21 mouse cellular contexts compared by ENCODE assay signal in the genomic region with DNA sequence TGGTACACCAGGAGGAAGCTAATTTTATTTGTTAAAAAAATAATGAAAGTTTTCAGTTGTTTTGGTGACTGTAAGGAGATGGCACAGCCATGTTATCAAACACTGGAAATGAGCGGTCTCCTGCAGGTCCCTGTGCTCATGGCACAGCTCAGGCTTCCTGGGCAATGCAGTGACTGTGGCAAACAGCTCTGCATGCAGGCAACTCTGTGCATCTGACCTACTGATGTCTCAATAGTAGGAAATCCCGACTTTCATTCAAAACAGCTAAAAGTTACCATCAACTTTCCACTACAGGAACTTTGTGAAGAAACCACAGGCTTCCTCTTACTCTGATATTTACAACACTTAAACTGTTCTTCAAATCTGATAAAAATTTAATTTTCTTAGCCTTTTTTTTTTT.
A peak's percentile ranks its signal among the peaks of the same experiment; 100 is the strongest.
DNase-seq lines count a peak whose midpoint lies in the region; ATAC-seq and TF ChIP-seq lines count a peak whose summit lies in the region.
"Had no signal": no experiment of that assay in that cellular context is flagged by ENCODE, and none has a peak within 500 bp of the region (broad histone marks: within the 10 kb centered on the region; RNA-seq: fewer than 3 reads in every experiment).

No protein-coding gene starts in this region.

- no peak overlapping the region for H3K4me3 ChIP-seq in liver, postnatal 0 days (ENCODE audit: low read depth, low read length)
- H3K4me3 ChIP-seq in forebrain, embryonic 16.5 days (replicated peaks; ENCODE audit: low read length), result no peak overlapping the region
- H3K4me3 ChIP-seq: embryonic facial prominence, embryonic 13.5 days; forebrain, embryonic 13.5 days; gastrocnemius, adult 2 months; heart, adult 2 months; heart, embryonic 12.5 days; hindbrain, embryonic 12.5 days; intestine, embryonic 15.5 days had no signal

- no peak overlapping the region for H3K4me2 ChIP-seq in liver, postnatal 0 days (ENCODE audit: low read depth, low read length)
- no peak overlapping the region for H3K4me2 ChIP-seq in forebrain, embryonic 16.5 days (ENCODE audit: low read length)
- H3K4me2 ChIP-seq: embryonic facial prominence, embryonic 13.5 days; forebrain, embryonic 13.5 days; heart, embryonic 12.5 days; hindbrain, embryonic 12.5 days; intestine, embryonic 15.5 days had no signal

- peak; percentile 83 for DNase-seq in 416B (ENCODE audit: low read depth)
- DNase-seq in neural tube, embryonic 10.5 days (ENCODE audit: extremely low spot score, low spot score), result no peak
- DNase-seq in liver, postnatal 0 days, result no peak
- DNase-seq in layer of hippocampus, adult 8-10 months (ENCODE audit: low spot score in 2 of 2), result no peak
- DNase-seq: adrenal gland, postnatal 14 days; cerebellum, adult 11-12 months; cerebellum, adult 9-10 months; cerebellum, postnatal 25 days; gastrocnemius, adult 2 months; gastrocnemius, postnatal 25 days; heart, adult 2 months had no signal

- ATAC-seq in CD4-positive, CD25-positive, alpha-beta regulatory T cell, adult 4 months, result peak; percentile 31
- ATAC-seq in hematopoietic stem cell, adult 5-6 weeks (replicated peaks in 1 of 2; ENCODE audit: insufficient read depth in 1 of 2, low FRiP score in 2 of 2, low TSS enrichment in 1 of 2, low read depth in 1 of 2, poor library complexity in 2 of 2, severe bottlenecking in 2 of 2), result peak; percentile 26 to 44; a peak in 3 of 4 replicates
- ATAC-seq in megakaryocyte progenitor cell, adult 5-6 weeks (replicated peaks; ENCODE audit: poor library complexity), result peak; percentile 95
- no peak for ATAC-seq in liver, postnatal 0 days
- ATAC-seq in forebrain, embryonic 16.5 days, result no peak
- ATAC-seq: forebrain, embryonic 13.5 days; hindbrain, embryonic 16.5 days; intestine, embryonic 15.5 days had no signal

- no peak for TF ChIP-seq EP300 in liver, postnatal 0 days (IDR thresholded peaks at IDR 0.05; ENCODE audit: low read depth)

- H3K4me1 ChIP-seq in liver, postnatal 0 days (ENCODE audit: insufficient read depth), result no peaks in the 10 kb centered on the region
- no peaks in the 10 kb centered on the region for H3K4me1 ChIP-seq in forebrain, embryonic 16.5 days (replicated peaks; ENCODE audit: control insufficient read depth, insufficient read depth, low read length)
- H3K4me1 ChIP-seq: embryonic facial prominence, embryonic 13.5 days; forebrain, embryonic 13.5 days; hindbrain, embryonic 12.5 days; intestine, embryonic 15.5 days had no signal

- no peaks in the 10 kb centered on the region for H3K27me3 ChIP-seq in liver, postnatal 0 days (ENCODE audit: insufficient read depth, low read length)
- H3K27me3 ChIP-seq in forebrain, embryonic 16.5 days (replicated peaks; ENCODE audit: control insufficient read depth, insufficient read depth, low read length), result no peaks in the 10 kb centered on the region
- H3K27me3 ChIP-seq: embryonic facial prominence, embryonic 13.5 days; forebrain, embryonic 13.5 days; heart, embryonic 12.5 days; hindbrain, embryonic 12.5 days; intestine, embryonic 15.5 days had no signal

- WGBS in liver, postnatal 0 days (ENCODE audit: insufficient replicate concordance), result 54% methylated on average over 2 of the region's 2 CpGs
- 89% methylated on average over 2 of the region's 2 CpGs for WGBS in forebrain, embryonic 16.5 days

- peaks cover 39% of the 10 kb centered on the region for H3K36me3 ChIP-seq in liver, postnatal 0 days (replicated peaks; ENCODE audit: insufficient read depth, low read length)
- H3K36me3 ChIP-seq in forebrain, embryonic 16.5 days (ENCODE audit: control insufficient read depth, insufficient read depth), result peaks cover 20% of the 10 kb centered on the region

- H3K9ac ChIP-seq in liver, postnatal 0 days (replicated peaks), result no peak overlapping the region
- no peak overlapping the region for H3K9ac ChIP-seq in forebrain, embryonic 16.5 days (replicated peaks; ENCODE audit: low read depth, low read length)
- H3K9ac ChIP-seq: embryonic facial prominence, embryonic 13.5 days; forebrain, embryonic 13.5 days; heart, embryonic 12.5 days; hindbrain, embryonic 12.5 days; intestine, embryonic 15.5 days had no signal

- no peaks in the 10 kb centered on the region for H3K9me3 ChIP-seq in liver, postnatal 0 days (ENCODE audit: low read length)
- H3K9me3 ChIP-seq in forebrain, embryonic 16.5 days (ENCODE audit: control insufficient read depth, low read length), result no peaks in the 10 kb centered on the region
- H3K9me3 ChIP-seq: embryonic facial prominence, embryonic 13.5 days; forebrain, embryonic 13.5 days; heart, embryonic 12.5 days; hindbrain, embryonic 12.5 days; intestine, embryonic 15.5 days had no signal

- H3K27ac ChIP-seq in liver, postnatal 0 days (ENCODE audit: low read depth), result no peak overlapping the region
- H3K27ac ChIP-seq in forebrain, embryonic 16.5 days (ENCODE audit: low read length), result no peak overlapping the region
- H3K27ac ChIP-seq: embryonic facial prominence, embryonic 13.5 days; forebrain, embryonic 13.5 days; gastrocnemius, adult 2 months; heart, adult 2 months; hindbrain, embryonic 12.5 days; intestine, embryonic 15.5 days had no signal

- TF ChIP-seq CTCF in liver, postnatal 0 days (IDR thresholded peaks at IDR 0.05; ENCODE audit: low read depth), result no peak

Comparison
In these comparisons a context has a peak if more than half of its experiments do, and no peak if none do; other contexts are left out.
1. ATAC-seq: peak in CD4-positive, CD25-positive, alpha-beta regulatory T cell, adult 4 months (single experiment), hematopoietic stem cell, adult 5-6 weeks (2 of 2) and megakaryocyte progenitor cell, adult 5-6 weeks (single experiment); none in liver, postnatal 0 days (single experiment) and forebrain, embryonic 16.5 days (single experiment).